Mouse (Mus musculus) midbrain, embryonic 12.5 days (tissue): Measurements from ENCODE around the gene Mrps22. TPM values are rescaled to one million over a fixed set of nuclear protein-coding genes. Genes with fewer than 3 reads are reported as not detected.
A peak's percentile ranks its signal among the peaks of the same experiment; 100 is the strongest.

Experiments
- ATAC-seq: fragments of 200-750 bp; cut with Nextera tagmentation; 2 replicates; pipeline ENCODE4 v1.8.0; 2017; ENCODE audit warnings: low read depth, moderate TSS enrichment, moderate library complexity; ENCODE audit not compliant: low FRiP score
- H3K27ac ChIP-seq: fragments of 300-500 bp; sonication (generic); replicated peaks from 2 replicates; pipeline ENCODE4 v1.5.1; 2016; ENCODE audit warnings: mild to moderate bottlenecking
- H3K27me3 ChIP-seq: fragments of 300-500 bp; sonication (generic); 2 replicates; pipeline ENCODE4 v1.6.1; 2016; ENCODE audit warnings: mild to moderate bottlenecking
- H3K36me3 ChIP-seq: fragments of 300-500 bp; sonication (generic); 2 replicates; pipeline ENCODE4 v1.6.1; 2016
- H3K4me1 ChIP-seq: fragments of 300-500 bp; sonication (generic); 2 replicates; pipeline ENCODE4 v1.6.1; 2016
- H3K4me2 ChIP-seq: fragments of 300-500 bp; sonication (generic); replicated peaks from 2 replicates; pipeline ENCODE4 v1.6.1; 2016; ENCODE audit warnings: mild to moderate bottlenecking, moderate library complexity
- H3K4me3 ChIP-seq: fragments of 300-500 bp; sonication (generic); 2 replicates; pipeline ENCODE4 v1.5.1; 2016; ENCODE audit warnings: mild to moderate bottlenecking
- H3K9ac ChIP-seq: fragments of 300-500 bp; sonication (generic); replicated peaks from 2 replicates; pipeline ENCODE4 v1.6.1; 2016; ENCODE audit warnings: mild to moderate bottlenecking, moderate library complexity
- H3K9me3 ChIP-seq: fragments of 300-500 bp; sonication (generic); 2 replicates; pipeline ENCODE4 v1.6.1; 2016; ENCODE audit warnings: mild to moderate bottlenecking
- WGBS: fragments of 180-500 bp; shearing (Covaris S2); methylation state at CpG from one replicate; pipeline ENCODE4 v1.1.7; 2016; 5-methylcytosine and 5-hydroxymethylcytosine counted together
- polyA plus RNA-seq: library from polyadenylated mRNA; unstranded; fragments of >200 nt; fragmentation: Nextera tagmentation; extraction: Ambion mirVana; gene quantifications from 2 replicates; pipeline ENCODE4 v1.2.1, GENCODE M21; 2016

The Mrps22 gene
- polyA plus RNA-seq, 1 experiment from 2014 or later = 62.5 TPM

DNA sequence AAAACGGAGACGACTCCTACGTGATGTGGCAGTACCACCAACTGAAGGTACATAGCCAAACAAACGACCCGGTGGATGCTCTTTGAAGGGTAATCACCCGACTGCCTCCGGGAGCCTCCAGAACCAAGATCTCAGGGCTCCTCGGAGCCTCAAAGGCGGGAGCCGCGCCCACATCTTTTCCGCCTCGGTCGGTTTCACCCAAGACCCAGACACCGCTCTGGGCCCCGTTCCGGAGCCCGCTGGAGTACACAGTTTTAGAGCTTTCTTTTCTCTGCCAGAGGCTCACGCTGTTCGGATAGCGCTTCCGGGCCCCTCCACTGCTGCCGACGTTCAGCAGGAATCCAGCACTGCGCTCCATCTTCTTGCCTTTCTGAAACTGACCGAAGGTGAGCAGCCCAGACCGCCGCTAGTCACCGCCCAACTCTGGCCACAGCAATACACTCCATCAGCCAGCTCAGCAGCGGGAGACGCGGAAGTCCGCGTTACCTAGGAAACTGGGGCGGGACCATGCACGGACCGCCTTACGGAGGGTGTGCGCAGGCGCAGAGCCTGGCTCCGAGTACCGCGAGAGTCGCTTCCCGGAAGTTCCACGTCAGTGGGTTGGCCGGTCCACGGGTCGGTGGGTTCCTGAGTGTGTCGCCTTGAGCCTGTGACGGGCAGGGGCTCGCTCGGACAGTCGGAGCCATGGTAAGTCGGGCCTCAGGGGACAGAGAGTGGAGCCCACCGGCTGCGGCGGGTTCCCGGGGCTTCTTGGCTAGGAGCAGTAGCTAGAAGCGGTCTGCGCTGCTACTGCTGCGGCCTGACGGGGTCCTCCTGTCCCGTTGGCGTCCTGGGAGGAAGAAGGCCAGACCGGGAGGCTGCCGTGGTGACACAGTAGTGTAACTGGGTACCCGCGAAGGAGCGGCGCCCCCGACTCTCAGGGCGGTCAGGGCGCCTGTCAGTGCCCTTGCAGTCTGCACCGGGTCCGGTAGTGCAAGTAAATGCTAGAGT is 38.0 kb downstream of the Mrps22 start, which contains the start of gene Copb2:
Gene Copb2, plus strand, starts transcription at position 585 of the 990 bp plus-strand sequence.
- Histone ChIP-seq H3K9ac (peak within 1 kb of the TSS; percentile 73), H3K36me3 (peaks cover 7% of the 10 kb centered on the region), H3K27ac (peak within 1 kb of the TSS; percentile 84), H3K4me3 (peak within 1 kb of the TSS; percentile 67), H3K4me2 (peak within 1 kb of the TSS; percentile 84), H3K9me3 (no peaks in the 10 kb centered on the region), H3K4me1 (peaks cover 13% of the 10 kb centered on the region), H3K27me3 (no peaks in the 10 kb centered on the region)
- peak; percentile 100 for ATAC-seq
- under 1% methylated on average over 76 of the region's 76 CpGs for WGBS

DNA sequence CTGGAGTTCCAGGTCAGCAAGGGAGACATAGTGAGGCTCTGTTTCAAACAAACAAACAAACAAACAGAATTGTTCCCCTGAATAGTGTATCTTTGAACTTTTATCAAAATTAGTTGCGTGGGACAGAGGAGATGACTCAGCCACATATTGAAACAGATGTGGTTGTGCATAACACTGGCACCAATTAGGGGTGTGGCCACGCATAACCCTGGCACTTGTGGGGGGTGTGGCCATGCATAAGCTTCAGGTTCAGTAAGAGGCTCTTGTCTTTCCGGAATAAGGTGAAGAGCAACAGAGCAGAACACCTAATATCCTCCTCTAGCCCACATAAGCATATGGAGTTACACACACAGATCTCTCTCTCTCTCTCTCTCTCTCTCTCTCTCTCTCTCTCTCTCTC is 57.4 kb downstream of the Mrps22 start:
- H3K4me3 ChIP-seq = no peak overlapping the region
- 90% methylated on average over 3 of the region's 3 CpGs for WGBS
- no peaks in the 10 kb centered on the region for H3K9me3 ChIP-seq
- H3K9ac ChIP-seq = no peak overlapping the region
- no peaks in the 10 kb centered on the region for H3K36me3 ChIP-seq
- no peak overlapping the region for H3K4me2 ChIP-seq
- H3K4me1 ChIP-seq = no peaks in the 10 kb centered on the region
- H3K27ac ChIP-seq = no peak overlapping the region
- ATAC-seq = no peak
- H3K27me3 ChIP-seq = peaks cover 4% of the 10 kb centered on the region; the same call in 1 of the 2 replicates

Other genes with a start within 250 kb of the Mrps22 start
- 23.3 and 32.6 TPM in 2 replicates for gene Rbp1, start 178.7 kb downstream of the Mrps22 start, polyA plus RNA-seq
- 0.32 TPM in 1 of 2 replicates, not detected in the other for gene Rbp2, start 115.5 kb downstream of the Mrps22 start, polyA plus RNA-seq
- gene Copb2, start 37.9 kb downstream of the Mrps22 start, polyA plus RNA-seq = 155 and 165 TPM in 2 replicates
- gene Prr23a1, start 240.8 kb upstream of the Mrps22 start, polyA plus RNA-seq = not detected in 2 replicates